Mouse (Mus musculus) layer of hippocampus, postnatal 36 days (tissue): Measurements from ENCODE around the gene Cd72. TPM values are rescaled to one million over a fixed set of nuclear protein-coding genes. Genes with fewer than 3 reads are reported as not detected.

Source experiments
- DNase-seq, 2 experiments: peaks; one replicate each; pipeline ENCODE4 v3.0.0; 2022
- total RNA-seq, 2 experiments: library from RNA; stranded (reverse); gene quantifications; 2 replicates each; pipeline ENCODE4 v1.2.3; 2021

Gene Cd72
- total RNA-seq, 2 experiments from 2014 or later: not detected

DNA sequence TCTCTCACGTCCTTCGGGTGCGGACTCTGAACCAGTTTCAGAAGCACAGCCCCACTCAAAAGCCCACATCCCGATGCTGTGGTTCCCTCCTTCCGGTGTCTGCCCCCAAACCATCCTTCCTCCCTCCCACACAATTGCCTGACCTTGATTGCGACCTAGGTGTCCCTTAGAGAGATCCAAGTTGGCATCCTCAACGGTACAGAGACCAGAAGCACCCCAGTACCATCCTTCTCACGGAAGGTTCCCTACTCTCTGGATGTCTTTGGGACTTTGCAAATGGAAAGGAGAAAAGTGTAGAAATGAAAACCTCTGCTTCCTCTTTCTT lies 24.1 kb upstream of the Cd72 start:
- no peak for DNase-seq

DNA sequence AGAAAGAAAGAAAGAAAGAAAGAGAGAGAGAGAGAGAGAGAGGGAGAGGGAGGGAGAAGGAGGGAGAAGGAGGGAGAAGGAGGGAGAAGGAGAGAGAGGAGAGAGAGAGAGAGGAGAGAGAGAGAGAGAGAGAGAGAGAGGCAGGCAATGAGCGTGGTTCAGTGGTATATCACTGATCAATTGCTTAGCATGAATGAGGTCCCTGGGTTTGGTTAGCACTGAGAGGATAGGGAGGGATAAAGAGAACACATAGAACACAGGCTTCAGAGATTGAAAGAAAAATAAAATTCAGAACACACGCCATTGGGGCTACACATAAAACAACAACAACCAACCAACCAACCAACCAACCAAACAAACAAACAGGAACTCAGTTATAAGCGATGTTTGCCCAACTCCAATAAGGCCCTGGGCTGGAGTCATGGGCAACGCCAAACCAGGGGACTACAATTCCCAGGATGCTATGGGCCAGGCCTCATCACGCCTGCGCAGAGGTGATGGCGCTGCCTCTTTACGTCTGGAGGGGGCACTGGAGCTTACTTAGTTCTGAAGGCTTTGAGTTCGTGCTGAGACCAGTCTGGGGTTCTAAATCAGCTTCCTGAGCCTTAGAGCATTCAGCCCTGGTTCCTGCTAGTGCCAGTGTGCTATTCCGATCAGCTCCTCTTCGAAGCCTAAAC lies 23.6 kb upstream of the Cd72 start:
- DNase-seq: peak; percentile 79 to 81

DNA sequence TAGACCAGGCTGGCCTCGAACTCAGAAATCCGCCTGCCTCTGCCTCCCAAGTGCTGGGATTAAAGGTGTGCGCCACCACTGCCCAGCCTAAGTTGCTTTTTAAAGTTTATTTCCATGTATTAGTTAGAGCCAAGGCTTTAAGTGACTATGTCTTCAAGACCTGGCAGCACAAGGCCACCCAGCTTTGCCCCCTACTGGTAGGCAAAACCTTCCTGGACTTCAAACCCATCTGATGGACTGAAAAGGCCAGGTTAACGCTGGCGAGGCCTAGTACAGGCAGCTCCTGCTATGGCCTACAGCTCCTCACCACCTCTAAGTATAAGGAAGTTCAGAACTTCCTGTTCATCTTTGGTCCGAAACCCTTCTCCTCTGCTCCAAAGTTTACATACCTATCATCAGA lies 22.2 kb upstream of the Cd72 start:
- DNase-seq: no peak

DNA sequence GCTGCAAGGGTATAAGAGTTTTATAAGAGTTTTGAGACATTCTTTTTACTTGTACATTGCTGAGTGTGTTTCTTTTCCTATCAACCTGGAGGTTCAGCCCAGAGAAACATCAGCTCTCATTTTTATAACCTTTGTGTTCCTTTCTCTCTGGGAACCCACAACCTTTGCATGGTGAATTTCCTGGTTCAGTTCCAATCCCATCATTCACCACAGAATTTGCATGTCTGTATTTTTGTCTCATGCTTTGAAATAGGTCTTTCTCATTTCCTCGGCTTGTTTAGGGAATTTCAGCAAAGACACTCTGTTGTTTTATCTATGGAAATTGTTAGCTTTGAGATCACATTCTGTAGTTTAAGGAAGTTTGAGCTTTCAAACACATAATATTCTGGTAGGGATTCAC lies 19.2 kb upstream of the Cd72 start:
- no peak for DNase-seq

DNA sequence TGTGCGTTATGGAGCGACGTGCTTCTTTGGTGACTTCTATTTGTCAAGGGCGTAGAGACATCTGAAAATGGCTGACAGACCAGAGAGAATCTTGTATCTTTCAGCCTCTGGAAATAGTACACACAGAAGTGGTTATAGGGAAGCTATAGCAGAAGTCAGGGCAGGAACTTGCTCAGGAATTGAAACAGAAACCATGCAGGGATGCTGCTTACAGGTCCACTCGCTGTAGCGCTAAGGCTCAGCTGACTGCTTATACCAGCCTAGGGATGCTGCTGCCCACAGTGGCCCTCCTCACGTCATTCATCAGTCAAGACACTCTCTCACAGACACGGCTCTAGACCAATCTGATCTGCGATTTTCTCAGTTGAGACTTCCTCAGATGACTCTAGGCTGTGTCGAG lies 15.9 kb upstream of the Cd72 start:
- DNase-seq: no peak

DNA sequence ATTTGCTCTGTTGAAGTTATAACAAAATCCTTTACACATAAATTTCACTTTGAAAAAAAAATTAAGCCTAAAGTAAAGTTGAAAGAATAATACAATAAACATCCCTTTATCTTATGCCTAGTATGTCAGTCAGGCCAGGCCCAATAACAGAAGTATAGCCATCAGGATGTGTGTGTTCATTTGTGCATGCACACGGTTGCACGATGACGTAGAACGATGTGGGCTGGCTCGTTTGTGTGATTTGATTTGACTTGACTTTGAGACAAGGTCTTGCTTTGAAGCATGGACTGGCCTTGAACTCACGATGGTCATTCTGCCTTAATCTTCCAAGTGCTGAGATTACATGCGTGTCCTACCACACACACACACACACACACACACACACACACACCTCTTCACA lies 12.4 kb upstream of the Cd72 start:
- no peak for DNase-seq

DNA sequence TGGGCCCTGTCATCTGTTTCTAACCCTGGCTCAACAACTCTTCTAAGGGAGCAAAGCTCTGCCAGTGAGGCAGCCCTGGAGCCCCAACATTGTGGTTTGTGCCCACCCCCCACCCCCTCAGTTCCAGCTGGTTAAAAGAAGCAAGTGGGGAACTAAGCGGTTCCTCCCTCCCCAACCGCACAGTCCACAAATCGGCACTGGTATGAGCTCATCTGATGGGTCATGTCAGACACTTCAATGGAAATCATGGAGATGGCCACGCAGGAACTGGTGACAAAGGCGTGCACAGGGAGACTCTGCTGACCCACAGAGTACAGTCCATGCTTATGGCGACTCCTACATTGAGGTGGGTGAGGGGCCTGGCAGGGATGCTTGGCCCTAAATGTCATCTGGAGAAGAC lies 11.5 kb upstream of the Cd72 start:
- no peak for DNase-seq

DNA sequence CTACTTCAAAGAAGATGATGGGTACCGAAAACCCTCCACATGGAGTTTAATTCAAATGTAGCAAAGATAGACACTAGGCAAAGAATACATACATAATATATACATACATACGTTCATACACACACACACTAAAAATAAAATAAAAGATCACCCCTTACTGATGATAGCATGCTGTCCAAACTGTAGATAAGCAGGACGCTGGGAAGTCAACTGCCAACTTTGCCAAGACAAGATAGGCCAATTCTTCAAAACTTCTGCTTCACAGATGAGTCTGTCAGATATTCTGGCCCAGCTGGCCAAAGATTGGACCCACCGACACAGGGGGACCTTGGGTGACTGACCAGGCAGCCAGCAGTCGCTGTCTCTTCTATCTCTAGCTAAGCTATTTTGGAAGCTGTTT lies 8.7 kb upstream of the Cd72 start:
- no peak for DNase-seq

DNA sequence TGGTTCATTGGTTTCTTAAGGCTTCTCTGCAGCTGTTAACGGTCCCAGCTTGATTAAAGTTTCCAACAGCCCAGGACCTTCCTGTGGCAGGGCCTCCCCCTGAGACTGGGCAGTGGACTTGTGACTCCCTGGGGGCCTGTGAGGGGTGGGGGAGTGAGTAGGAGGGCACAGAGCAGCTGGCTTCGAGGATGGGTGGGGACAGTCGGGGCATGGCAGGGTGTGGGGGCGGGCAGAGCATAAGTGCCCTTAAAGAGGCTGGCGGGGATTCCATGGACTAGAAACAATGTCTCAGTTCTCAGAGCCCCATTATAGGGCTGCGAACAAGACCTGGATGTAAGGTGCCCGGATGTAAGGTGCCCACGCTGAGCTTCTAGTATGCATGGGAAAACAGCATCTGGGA lies 2.7 kb upstream of the Cd72 start:
- no peak for DNase-seq

DNA sequence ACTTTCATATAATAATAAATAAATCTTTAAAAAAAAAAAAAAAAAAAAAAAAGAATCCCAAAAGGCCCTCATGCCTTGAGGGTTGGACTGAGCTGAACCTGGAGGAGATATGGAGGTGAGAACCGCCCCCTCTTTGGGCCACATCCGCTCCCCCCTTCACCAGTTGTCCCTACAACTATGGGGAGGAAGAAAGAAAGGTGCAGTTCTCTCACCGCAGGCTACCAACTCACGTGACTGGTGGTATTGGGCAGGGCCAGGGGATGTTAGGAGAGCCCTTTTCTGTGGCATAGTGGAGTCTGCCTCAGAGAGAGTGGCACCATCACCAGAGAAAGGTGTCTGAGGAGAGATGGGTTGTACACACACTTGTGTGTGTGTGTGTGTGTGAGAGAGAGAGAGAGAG lies 2.0 kb upstream of the Cd72 start:
- no peak for DNase-seq

DNA sequence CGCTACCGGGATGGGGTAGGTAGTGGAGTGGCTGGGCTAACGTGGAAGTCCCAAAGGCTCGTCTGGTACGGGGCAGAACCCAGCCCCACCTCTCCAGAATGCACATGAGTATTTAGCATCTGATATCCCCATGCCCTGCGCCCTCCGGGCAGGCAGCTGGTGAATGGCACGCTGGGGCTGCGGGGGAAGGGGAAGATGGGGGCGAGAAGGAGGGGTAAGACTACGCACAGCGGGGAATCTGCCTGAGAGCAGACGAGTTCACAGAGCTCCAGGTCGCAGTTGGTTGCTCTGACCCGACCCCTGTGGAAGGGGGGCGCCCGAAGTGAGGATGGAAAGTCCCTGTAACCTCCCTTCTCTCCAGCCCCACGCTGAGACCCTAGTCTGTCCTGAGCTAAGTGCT lies 1.0 kb downstream of the Cd72 start:
- DNase-seq: no peak

DNA sequence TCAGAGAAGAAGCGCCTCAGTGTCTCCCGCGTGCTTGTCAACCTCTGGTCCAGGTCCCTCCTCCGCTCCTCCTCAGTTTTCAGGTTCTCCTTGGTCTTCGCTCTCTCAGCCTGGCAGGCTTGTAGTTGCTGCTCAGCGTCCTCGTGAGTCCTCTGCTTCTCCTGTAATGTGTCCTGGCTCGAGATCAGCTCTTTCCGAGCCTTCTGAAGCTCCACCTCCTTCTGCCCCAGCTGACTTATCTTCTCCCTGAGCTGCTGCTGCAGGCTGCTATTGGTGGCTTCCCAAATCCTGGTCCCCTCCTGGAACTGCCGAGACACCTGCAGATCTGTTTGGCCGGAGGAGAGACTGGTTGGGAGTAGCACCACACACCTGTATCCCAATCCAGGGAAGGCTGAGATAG lies 2.1 kb downstream of the Cd72 start:
- DNase-seq: no peak

DNA sequence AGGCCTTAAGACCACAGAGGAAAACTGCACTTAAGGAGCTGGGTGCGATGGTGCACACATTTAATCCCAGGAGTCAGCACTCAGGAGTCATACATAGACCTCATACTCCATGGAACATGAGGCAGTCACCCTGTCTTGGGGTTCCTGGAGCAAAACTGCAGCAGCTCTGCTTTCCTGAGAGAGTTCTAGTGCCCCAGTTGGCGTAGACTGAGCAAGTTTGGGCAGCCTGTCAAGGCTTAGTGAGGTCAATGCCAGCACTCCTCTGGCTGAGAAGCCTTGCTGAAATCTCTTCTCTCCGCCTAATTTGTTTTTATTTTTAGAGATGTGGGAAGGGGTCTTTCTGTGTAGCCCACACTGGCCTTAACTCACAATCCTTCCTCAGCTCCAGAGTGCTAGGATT lies 5.9 kb downstream of the Cd72 start:
- DNase-seq: no peak

DNA sequence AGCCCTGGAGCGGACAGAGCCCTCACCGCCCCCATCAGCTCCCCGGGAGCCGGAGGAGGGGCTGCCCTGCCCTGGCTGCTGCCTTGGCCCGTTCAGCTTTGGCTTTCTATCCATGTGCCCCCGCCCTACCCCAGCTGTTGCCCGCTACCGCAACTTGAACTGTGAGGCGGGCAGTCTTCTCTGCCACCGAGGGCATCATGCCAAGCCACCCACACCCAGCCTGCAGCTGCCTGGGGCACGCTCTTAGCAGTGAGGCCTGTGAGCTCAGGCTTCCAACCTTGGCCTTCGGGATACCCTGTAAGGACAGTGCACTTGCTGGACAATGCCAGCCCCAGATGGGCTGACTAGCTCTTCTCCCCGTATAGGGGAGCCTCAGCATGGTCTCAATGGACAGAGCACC lies 7.2 kb downstream of the Cd72 start:
- no peak for DNase-seq

DNA sequence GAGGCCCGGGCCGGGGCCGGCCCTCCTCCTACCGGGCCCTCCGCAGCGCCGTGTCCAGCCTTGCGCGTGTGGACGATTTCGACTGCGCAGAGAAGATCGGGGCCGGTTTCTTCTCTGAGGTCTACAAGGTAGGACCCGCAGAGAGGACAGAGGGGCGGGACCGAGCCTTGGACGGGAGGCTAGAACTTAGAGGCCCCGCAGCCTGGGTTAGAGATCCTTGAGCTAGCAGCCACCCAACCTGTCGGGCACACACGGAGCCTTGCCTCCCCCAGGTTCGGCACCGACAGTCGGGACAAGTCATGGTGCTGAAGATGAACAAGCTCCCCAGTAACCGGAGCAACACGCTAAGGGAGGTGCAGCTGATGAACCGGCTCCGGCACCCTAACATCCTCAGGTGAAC lies 10.9 kb downstream of the Cd72 start:
- DNase-seq: peak in 1 of 2 experiments; percentile 30

DNA sequence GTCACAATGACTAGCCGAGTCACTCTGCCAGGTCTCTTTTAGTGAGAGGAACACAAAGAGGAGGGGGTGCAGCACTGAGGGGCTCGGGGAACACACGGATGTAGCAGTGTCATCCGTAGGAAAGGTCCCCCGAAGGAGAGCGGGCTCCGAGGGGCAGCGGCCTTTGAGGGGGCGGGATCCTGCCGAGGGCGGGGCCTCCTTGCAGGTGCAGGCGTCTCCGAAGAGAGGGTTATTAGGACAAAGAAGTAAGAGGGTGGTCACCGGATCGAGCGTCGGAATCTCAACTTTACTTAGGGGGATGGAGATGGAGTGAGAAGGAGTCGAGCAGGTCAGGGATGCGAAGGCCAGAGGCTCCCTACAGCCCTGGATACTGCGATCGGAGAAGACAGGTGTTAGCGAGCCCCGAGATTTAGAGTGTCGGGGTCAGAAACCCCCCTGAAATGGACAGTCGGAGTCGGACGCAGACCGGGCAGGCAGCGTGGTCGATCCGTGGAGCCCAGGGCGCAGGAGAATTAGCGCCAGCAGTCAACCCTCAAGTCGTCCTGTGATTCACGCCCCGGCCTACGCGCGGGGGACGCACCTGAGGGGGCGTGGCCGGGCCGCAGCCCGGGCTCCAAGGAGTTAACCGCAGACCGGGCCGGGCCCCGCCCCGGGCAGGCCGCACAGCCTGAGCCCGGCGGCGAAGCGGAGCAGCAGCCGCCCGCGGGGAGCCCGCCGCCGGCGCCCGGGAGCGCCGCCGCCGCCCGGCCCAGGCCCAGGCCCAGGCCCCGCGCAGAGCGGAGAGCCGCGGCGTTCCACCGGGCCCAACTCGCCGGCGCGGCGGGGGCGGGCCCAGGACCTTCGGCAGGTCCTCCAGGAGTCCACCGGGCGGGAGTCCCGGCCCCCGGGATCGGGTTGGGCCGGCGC lies 11.7 kb downstream of the Cd72 start:
- DNase-seq: peak; percentile 62 to 71

DNA sequence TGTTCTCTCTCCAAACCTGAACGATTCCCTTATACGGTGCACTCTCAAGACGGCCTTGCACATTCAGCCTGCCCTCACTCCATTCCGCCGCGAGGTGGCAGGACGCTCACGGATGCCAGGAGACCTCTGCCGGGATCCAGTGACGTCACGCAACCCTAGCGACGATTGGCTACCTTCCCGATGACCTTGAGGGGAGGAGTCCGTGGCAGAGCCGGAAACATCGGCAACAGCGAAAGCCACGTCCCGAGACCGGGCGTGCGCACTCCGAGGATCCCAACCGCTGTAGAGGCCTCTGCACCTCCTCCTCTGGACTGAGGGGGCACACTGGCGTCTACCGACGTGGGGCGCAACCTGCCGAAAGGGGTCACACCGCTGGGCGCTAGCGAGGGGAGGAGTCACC lies 12.4 kb downstream of the Cd72 start:
- DNase-seq: peak; percentile 99

DNA sequence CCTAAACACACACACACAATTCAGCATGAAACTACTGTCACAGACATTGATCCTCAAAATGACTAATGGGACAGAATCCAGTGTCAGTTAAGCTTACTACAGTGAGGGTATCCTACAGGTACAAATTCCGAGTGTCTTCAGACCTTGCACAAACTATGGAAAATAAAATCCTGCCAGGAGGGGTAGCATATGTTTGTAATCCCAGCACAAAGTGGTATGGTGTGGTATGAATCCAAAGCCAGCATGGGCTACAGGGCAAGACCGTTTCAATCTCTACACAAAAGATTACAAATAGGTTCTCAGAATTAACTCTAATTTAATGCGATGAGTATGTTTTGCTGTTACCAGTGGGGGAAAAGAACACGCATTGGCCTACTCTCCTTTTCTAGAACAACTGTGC lies 12.8 kb downstream of the Cd72 start, which contains the start of gene Tesk1:
Gene Tesk1 (plus strand): TSS at position 301 of the 400 bp plus-strand sequence.
- DNase-seq: no peak

DNA sequence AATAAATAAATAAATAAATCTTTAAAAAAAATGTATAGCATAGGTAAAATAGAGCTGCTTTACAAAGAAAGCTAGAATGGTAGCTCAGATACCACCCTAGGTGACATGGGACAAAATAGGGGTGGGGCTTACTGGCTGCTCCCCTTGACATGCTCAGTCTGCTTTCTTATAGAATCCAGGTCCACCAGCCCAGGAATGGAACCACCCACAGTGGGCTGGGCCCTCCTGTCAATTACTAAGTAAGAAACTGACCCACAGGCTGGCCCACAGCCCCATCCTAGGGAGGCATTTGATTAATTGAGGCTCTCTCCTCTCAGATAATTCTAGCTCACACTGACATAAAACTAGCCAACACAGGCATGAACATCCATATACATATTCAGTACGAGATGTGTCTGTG lies 21.6 kb downstream of the Cd72 start:
- DNase-seq: no peak

DNA sequence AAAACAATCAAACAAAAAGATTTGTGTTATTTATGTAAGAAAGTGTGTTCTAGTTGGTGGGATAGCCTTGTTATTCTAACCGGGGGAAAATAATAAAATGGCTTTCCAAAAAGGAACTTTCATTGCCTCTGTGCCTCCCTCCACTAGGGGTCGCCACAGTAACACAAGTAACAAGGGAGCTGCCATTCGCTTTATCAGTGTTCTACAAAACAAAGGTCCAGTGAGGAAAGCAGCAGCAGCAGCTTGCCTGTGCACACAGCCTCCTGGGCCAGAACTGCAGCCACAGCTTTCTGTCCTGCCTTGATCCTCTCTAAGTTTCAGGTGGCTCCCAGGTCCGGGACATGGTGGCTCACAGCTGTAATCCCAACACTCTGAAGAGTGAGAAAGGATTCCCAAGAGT lies 22.7 kb downstream of the Cd72 start:
- peak; percentile 64 to 77 for DNase-seq

DNA sequence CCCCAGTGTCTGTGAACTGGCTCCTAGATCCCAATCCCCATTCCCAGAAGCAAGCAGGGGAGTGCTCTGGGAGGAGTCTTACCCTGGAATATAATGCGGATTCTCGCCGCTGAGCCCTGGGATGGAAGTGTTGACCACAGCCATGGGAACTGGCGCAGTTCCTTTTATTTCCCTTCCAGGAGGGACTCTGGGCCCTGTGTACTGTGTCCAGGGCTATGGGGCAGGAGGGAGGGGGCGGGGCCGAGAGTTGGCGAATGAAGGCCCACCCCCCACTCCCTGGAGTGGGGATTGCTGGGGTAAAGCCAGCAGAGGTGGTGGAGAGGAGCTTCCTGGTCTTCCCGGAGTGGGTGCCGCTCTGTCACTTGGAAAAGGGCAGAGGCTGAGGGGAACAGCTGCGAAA lies 25.5 kb downstream of the Cd72 start, which contains the start of gene Fam166b:
Gene Fam166b (minus strand): TSS at position 189 of the 400 bp plus-strand sequence.
- no peak for DNase-seq

DNA sequence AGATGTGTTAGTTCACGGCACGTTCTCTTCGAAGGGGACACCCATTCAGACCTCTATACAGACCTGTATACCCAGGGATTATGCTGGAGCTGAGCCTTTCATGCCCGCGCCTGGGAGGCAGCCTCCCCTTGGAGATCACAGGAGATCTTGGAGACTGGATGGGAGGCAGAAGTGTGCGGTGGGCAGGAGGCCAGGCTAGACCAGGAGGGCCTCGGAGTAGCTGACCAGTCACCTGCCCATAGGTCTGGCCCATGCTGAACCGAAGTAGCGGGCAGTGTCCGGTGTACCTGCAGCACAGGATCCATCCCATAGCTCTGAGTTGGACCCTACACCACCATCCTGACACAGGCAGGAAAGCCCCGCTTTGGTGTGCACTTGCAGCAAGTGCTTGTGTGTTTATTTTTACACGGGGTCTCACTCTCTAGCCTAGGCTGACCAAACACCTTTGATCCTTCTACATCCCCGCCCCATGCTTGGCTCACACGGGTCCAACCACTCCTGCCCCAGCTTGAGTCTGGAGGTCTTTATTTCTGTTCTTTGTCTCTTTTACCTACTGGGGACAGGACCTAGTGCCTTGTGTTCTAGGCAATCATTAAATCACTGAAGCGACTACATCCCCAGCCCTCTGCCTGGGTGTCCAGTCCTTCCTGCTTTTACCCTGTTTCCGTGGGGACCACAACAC lies 26.1 kb downstream of the Cd72 start:
- DNase-seq: no peak

DNA sequence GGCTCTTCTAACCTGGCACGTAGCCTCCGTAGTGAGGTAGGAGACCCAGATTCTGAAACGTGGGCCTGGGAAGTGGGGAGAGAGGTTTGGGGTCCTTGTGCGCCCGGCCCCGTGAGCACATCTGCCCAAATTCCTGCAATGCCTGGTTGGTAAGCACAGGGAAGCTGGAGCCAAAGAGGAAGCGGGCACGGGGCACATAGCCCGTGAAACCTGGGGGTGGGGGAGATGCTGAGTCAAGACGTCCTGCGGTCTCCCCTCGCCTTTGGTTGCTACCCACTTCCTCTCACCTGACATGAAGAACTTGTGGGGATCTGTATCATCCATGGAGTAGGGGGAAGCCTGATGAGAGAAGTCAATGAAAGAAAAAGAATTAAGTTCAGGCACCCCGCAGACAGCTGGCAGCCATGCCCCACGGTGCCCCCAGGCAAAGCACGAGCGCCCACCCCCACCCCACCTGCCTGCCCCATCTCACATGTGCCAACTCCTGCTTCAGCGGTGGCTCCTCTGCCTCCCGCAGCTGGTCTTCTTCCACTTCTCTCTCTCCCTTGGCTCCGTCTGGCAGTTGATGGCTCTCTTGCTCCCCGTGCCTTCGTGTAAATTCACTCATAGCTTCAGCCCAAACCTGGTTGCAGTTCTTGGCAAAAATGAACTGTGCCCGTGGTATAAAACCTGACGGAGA lies 26.8 kb downstream of the Cd72 start:
- DNase-seq: no peak
